In the genomic region with DNA sequence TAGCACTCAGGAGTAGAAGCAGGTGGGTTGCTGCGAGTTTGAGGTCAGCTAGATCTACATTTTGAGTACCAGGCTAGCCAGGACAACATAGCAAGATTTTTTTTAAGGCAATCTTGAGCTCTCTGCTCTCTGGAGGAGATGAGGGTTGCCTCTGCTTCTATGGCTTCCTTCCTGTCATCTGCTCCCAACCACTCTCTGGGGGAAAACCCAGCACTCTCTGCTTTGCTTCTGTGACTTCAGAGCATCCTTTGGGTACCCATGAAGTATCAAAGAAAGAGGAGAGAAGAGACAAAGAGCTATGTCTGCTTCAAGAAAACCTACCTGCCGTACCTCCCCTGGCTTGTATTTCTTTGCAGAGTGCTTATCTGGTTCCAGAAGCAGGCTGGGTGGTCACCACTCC, we compare ENCODE assay signal across 33 mouse cellular contexts. TPM values are rescaled to one million over a fixed set of nuclear protein-coding genes. Genes with fewer than 3 reads are reported as not detected.
DNase-seq lines count a peak whose midpoint lies in the region; TF ChIP-seq lines count a peak whose summit lies in the region.
"Had no signal": no experiment of that assay in that cellular context is flagged by ENCODE, and none has a peak within 500 bp of the region (broad histone marks: within the 10 kb centered on the region; RNA-seq: fewer than 3 reads in every experiment).

No protein-coding gene starts in this region.

- H3K9me3 ChIP-seq in CH12.LX (replicated peaks; ENCODE audit: low read length): no peaks in the 10 kb centered on the region
- H3K9me3 ChIP-seq: embryonic facial prominence, embryonic 10.5 days; embryonic facial prominence, embryonic 13.5 days; forebrain, embryonic 12.5 days; forebrain, embryonic 15.5 days; heart, embryonic 10.5 days; heart, embryonic 13.5 days; intestine, embryonic 15.5 days had no signal

- dilution Hi-C loops in CH12.LX (cut with MboI; ENCODE audit: extremely low pct_ligation_motif_present, extremely low pct_unique_long_range_greater_than_20kb, low sequenced_read_pairs): no loop called here

- H3K27me3 ChIP-seq in CH12.LX (replicated peaks): no peaks in the 10 kb centered on the region
- H3K27me3 ChIP-seq: forebrain, embryonic 15.5 days had no signal

- no peak overlapping the region for H3K4me3 ChIP-seq in CH12.LX (replicated peaks in 1 of 3; ENCODE audit: low read depth in 2 of 3, low read length in 2 of 3, poor library complexity in 1 of 3)
- H3K4me3 ChIP-seq: embryonic facial prominence, embryonic 10.5 days; embryonic facial prominence, embryonic 13.5 days; erythroblast, embryonic 14.5 days; forebrain, embryonic 12.5 days; forebrain, embryonic 15.5 days; heart, embryonic 10.5 days; heart, embryonic 13.5 days; intestine, embryonic 15.5 days had no signal

- TF ChIP-seq POLR2A in CH12.LX (IDR thresholded peaks at IDR 0.05; ENCODE audit: low read depth, low read length): no peak

- H3K4me1 ChIP-seq in CH12.LX (ENCODE audit: control insufficient read depth in 1 of 2, insufficient read depth in 2 of 2): peaks cover 10 to 75% of the 10 kb centered on the region in 2 experiments

- no peak for TF ChIP-seq RAD21 in CH12.LX (IDR thresholded peaks at IDR 0.05; ENCODE audit: low read depth, low read length)

- no peak overlapping the region for H3K9ac ChIP-seq in CH12.LX (ENCODE audit: insufficient read depth, low read depth)
- H3K9ac ChIP-seq: embryonic facial prominence, embryonic 13.5 days; forebrain, embryonic 12.5 days; forebrain, embryonic 15.5 days; heart, embryonic 13.5 days; hindbrain, embryonic 14.5 days; intestine, embryonic 15.5 days had no signal

- H3K79me2 ChIP-seq in CH12.LX (replicated peaks; ENCODE audit: control insufficient read depth, extremely low read depth, insufficient read depth, poor library complexity, severe bottlenecking): peaks cover 15% of the 10 kb centered on the region

- H3K4me2 ChIP-seq in CH12.LX (ENCODE audit: insufficient read depth, low read depth, poor library complexity, severe bottlenecking): no peak overlapping the region
- H3K4me2 ChIP-seq: embryonic facial prominence, embryonic 13.5 days; forebrain, embryonic 12.5 days; forebrain, embryonic 15.5 days; heart, embryonic 13.5 days; hindbrain, embryonic 14.5 days; intestine, embryonic 15.5 days had no signal

- no peak for TF ChIP-seq EP300 in CH12.LX (IDR thresholded peaks at IDR 0.05; ENCODE audit: low read length)

- peak overlapping the region; percentile 31; the same call in 1 of the 2 replicates for H3K27ac ChIP-seq in CH12.LX (ENCODE audit: insufficient read depth, low read depth)
- H3K27ac ChIP-seq: embryonic facial prominence, embryonic 10.5 days; embryonic facial prominence, embryonic 13.5 days; forebrain, embryonic 12.5 days; forebrain, embryonic 15.5 days; heart, embryonic 10.5 days; heart, embryonic 13.5 days; hindbrain, embryonic 14.5 days; hindbrain, postnatal 0 days; intestine, embryonic 15.5 days had no signal

- DNase-seq in heart, adult 11 months: peak; percentile 83
- no peak for DNase-seq in heart, adult 9 months (ENCODE audit: low spot score in 2 of 2)
- DNase-seq in CD4-positive helper T cell, adult 2 months (ENCODE audit: low read depth, low spot score): peak; percentile 51
- DNase-seq in CH12.LX (ENCODE audit: extremely low read depth): no peak
- DNase-seq in induced T-regulatory cell, adult 2 months (ENCODE audit: low read depth): peak; percentile 55
- no peak for DNase-seq in ovary, postnatal 10 days (ENCODE audit: low spot score)
- DNase-seq in urinary bladder, adult 18-20 months (ENCODE audit: low spot score in 2 of 2): no peak
- no peak for DNase-seq in Muller cell, postnatal 12 days (ENCODE audit: inconsistent ontology term)
- DNase-seq: adrenal gland, adult 2 months; adrenal gland, postnatal 25 days; cerebellum, adult 11-12 months; cerebellum, adult 8-10 months; cerebellum, postnatal 10 days; cerebellum, postnatal 36 days; embryo, embryonic 11 days; gastrocnemius, postnatal 10 days; heart, adult 18-20 months; heart, postnatal 14 days; heart, postnatal 4 days; kidney, adult 11 months had no signal

- H3K36me3 ChIP-seq in CH12.LX (replicated peaks in 1 of 2; ENCODE audit: control insufficient read depth in 1 of 2, insufficient read depth in 1 of 2, low read length in 1 of 2): peaks cover 47 to 71% of the 10 kb centered on the region in 2 experiments
- H3K36me3 ChIP-seq: embryonic facial prominence, embryonic 10.5 days; embryonic facial prominence, embryonic 13.5 days; forebrain, embryonic 12.5 days; forebrain, embryonic 15.5 days; heart, embryonic 10.5 days; heart, embryonic 13.5 days; intestine, embryonic 15.5 days had no signal

- in situ Hi-C loops in CH12.LX (cut with MboI; ENCODE audit: low pct_ligation_motif_present, low pct_unique_long_range_greater_than_20kb, low sequenced_read_pairs): no loop called here

- TF ChIP-seq CTCF in CH12.LX (conservative IDR thresholded peaks at IDR 0.05 in 1 of 2, IDR thresholded peaks at IDR 0.05 in 1 of 2; ENCODE audit: low read depth in 2 of 2, low read length in 2 of 2): no peak

TF ChIP-seq in CH12.LX, 34 proteins besides CTCF, POLR2A, EP300 and RAD21:
- no peak for TF ChIP-seq NELFE (IDR thresholded peaks at IDR 0.05; ENCODE audit: low read depth, low read length)
- no peak for TF ChIP-seq MAZ (IDR thresholded peaks at IDR 0.05; ENCODE audit: low read depth, low read length)
- TF ChIP-seq RCOR1 (conservative IDR thresholded peaks at IDR 0.05; ENCODE audit: low read depth, low read length): no peak
- TF ChIP-seq UBTF (IDR thresholded peaks at IDR 0.05; ENCODE audit: low read depth, low read length): no peak

RNA-seq across cellular contexts. Expression of a gene that starts 2.7 kb away (rescaled TPM):
- total RNA-seq in CH12.LX (2012; rRNA removed): 8.5 and 10.9 TPM in 2 replicates
- 4.2 and 4.7 TPM in 2 replicates for total RNA-seq in CH12.LX (2014; rRNA removed)
- 42.1 and 52.7 TPM in 2 replicates for polyA plus RNA-seq in CH12.LX (2012; ENCODE audit: insufficient read length, low read depth)

RNA-seq across cellular contexts. Expression of a gene that starts 11.4 kb away (rescaled TPM):
- total RNA-seq in CH12.LX (2012; rRNA removed) (61.4 and 69.7 TPM in 2 replicates), CH12.LX (2014; rRNA removed) (77.5 and 81.9 TPM in 2 replicates)
- 78.7 and 81.9 TPM in 2 replicates for polyA plus RNA-seq in CH12.LX (2012; ENCODE audit: insufficient read length, low read depth)

RNA-seq across cellular contexts. Expression of a gene that starts 23.5 kb away (rescaled TPM):
- total RNA-seq in CH12.LX (2012; rRNA removed) (not detected in 2 replicates), CH12.LX (2014; rRNA removed) (not detected in 2 replicates)
- not detected in 2 replicates for polyA plus RNA-seq in CH12.LX (2012; ENCODE audit: insufficient read length, low read depth)
- total RNA-seq: MEL had no signal
- polyA plus RNA-seq: embryonic facial prominence, embryonic 10.5 days; embryonic facial prominence, embryonic 13.5 days; erythroblast, embryonic 14.5 days; forebrain, embryonic 12.5 days; heart, embryonic 10.5 days; heart, embryonic 13.5 days; heart, embryonic 16.5 days; hindbrain, embryonic 11.5 days had no signal

RNA-seq across cellular contexts. Expression of a gene that starts 38.9 kb away (rescaled TPM):
- 0.17 and 0.38 TPM in 2 replicates for total RNA-seq in CH12.LX (2012; rRNA removed)
- 0.07 TPM in 1 of 2 replicates, not detected in the other for total RNA-seq in CH12.LX (2014; rRNA removed)
- 0.16 TPM in 2 replicates for polyA plus RNA-seq in CH12.LX (2012; ENCODE audit: insufficient read length, low read depth)
- polyA plus RNA-seq: erythroblast, embryonic 14.5 days had no signal

Comparison
In these comparisons a context has a peak if more than half of its experiments do, and no peak if none do; other contexts are left out.
1. DNase-seq: peak in heart, adult 11 months (single experiment), CD4-positive helper T cell, adult 2 months (single experiment) and induced T-regulatory cell, adult 2 months (single experiment); none in heart, adult 9 months (0 of 2), CH12.LX (single experiment), ovary, postnatal 10 days (single experiment), urinary bladder, adult 18-20 months (0 of 2) and Muller cell, postnatal 12 days (single experiment).